Mouse (Mus musculus): ENCODE results near the gene Clec4b1.
"Not testable (repeated sequence)": the region's sequence is repeated elsewhere in the genome, so short reads cannot be mapped to it uniquely, and the experiment has no call there.

Gene Clec4b1

DNA sequence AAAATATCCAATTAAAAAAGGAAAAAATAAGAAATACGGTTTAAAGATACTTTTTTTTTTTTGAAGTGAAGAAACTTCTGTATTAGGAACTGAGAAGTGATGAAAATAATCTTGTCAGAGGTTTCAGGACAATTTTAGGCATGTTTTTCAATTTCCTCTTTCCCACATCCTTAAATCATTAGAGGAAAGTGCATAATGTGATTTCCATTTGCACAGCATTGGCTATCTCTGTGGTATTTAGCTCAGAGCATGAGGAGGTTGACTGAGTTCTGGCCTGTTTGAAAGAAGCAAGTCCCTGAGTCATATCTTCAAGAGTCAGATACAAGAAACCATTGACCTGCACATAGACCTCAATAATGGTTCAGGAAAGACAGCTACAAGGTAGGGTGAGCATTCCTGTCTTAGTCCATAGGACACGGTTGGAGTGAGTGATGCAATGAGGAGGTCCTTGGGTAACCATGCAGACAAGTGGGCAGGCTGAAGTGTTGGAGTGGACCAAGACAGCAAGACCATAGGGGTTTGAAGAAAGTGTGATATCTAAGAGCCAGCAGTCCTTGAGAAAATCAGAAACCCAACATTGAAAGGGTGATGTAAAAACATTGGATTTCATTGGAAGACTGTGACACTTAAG is at the start of gene Clec4b1:
Gene Clec4b1 (plus strand): TSS at position 221 of the 631 bp plus-strand sequence.
- DNase-seq (ENCODE audit: low spot score in 2 of 2), result no peak

DNA sequence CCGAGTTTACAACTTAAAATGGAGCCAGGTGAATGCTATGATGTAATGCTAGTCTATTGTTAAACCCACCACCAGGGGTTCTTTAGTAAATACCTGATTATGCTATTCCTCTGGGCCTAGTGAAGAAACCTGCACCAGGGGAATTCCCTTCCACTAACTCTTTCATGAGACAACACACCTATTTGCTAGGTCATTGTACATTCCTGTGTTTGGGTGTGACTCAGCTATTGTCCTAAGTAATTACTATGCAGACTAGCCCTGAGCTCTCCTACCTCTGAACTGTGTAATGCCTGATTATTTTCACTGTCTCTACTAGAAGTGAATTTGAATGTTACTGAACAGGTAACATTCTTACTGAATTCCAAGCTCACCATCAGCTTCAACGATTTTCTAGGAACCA is 45.1 kb upstream of the Clec4b1 start:
- DNase-seq (ENCODE audit: low spot score in 2 of 2), result not testable (repeated sequence)

- DNase-seq (ENCODE audit: low spot score in 2 of 2), result no peak
Observed at GRCm38 (mm10) chr6:123005591-123005990, 44.2 kb upstream of the Clec4b1 start.

DNA sequence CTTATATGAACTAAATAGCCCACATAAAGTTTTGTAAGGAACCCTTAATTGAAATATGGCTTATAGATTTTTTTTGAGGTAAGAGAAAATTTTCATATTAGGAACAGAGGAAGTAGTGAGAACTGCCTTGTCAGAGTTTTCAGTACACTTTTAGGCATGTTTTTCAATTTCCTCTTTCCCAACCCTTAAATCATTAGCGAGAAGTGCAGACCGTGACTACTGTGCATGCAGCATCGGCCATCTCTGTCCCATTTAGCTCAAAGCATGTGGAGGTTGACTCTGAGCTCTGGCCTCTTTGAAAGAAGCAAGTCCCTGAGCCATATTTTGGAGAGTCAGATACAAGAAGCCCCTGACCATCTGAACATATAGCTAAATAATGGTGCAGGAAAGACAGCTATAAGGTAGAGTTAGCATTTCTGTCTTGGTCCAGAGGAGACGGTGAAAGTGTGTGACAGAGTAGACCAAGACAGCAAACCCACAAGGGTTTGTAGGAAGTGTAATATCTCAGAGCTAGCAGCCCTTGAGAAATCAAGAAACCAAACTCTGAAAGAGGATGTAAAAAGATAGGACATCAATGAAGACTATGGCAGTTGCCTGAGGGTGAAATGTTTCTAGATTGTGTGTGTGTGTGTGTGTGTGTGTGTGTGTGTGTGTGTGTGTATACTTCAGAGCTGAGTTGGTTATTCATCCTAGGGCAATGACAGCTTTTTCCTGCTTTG is 45.5 kb downstream of the Clec4b1 start:
- no peak for DNase-seq (ENCODE audit: low spot score in 2 of 2)

DNA sequence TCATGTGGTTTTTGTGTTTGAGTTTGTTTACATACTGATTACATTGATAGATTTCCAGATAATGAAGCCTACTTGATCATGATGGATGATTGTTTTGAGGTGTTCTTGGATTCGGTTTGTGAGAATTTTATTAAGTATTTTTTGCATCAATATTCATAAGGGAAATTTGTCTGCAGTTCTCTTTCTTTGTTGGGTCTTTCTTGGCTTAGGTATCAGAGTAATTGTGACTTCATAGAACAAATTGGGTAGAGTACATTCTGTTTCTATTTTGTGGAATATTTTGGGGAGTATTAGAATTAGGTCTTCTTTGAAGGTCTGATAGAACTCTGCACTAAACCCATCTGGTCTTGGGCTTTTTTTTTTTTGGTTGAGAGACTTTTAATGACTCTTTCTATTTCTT is 56.4 kb downstream of the Clec4b1 start, which contains the start of gene Clec4a2:
Gene Clec4a2 (plus strand): TSS at position 301 of the 400 bp plus-strand sequence.
- DNase-seq (ENCODE audit: low spot score in 2 of 2), result not testable (repeated sequence)

All from urinary bladder, postnatal 36 days (tissue).